Mouse (Mus musculus) thymus, postnatal 14 days (tissue): ENCODE measurements around the gene Ccr7.

Source experiments
- DNase-seq: peaks from one replicate; pipeline ENCODE4 v3.0.0; 2021

The Ccr7 gene

DNA sequence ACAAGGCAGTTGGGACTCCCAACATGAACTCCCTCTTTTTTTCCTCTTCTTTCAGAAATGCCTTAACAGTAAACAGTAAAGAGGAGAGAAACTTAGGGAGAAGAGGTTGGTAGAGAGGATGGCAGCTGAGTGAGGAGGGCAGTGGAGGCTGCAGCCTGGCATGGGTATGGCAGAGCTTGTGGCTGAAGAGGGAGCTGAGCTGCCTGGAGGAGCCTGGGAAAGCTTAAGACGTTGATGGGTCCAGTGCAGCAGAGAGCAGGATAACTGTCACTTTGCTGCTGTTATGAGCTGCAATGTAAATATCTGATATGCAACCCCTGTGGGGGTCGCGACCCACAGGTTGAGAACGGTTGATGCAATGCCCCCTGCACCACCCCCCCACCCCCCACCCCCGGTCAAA, 42.2 kb downstream of the Ccr7 start:
- no peak for DNase-seq

DNA sequence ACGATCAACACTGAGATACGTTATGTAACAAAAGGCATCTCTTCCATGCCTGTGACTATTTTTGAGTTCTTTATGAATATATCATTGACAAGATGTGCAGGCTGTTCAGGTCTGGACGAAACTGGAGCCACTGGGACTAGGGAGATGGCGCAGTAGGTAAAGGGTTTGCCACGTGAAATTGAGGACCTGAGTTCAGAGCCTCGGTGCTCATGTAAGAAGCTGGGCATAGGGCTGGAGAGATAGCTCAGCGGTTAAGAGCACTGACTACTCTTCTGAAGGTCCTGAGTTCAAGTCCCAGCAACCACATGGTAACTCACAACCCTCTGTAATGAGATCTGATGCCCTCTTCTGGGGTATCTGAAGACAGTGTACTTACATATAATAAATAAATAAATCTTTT, 43.2 kb downstream of the Ccr7 start:
- DNase-seq: no peak

DNA sequence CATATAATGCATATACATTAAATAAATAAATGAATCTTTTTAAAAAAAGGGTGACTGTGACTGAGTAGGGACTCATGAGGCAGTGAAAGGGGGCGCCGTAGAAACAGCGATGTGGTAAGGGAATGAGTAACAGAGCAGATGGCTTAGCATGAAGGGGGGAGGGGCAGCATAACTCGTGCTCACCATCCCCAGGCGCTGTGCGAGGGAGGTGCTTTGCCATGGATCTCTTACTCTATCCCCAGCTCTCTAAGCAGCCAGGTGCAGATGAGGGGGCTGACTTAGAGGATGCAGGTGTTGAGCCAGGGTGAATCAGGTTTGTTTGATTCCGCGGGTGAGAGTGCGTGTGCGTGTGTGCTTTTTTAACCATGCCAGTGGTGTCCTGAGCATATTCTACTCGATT, 43.7 kb downstream of the Ccr7 start:
- DNase-seq: peak; percentile 82

DNA sequence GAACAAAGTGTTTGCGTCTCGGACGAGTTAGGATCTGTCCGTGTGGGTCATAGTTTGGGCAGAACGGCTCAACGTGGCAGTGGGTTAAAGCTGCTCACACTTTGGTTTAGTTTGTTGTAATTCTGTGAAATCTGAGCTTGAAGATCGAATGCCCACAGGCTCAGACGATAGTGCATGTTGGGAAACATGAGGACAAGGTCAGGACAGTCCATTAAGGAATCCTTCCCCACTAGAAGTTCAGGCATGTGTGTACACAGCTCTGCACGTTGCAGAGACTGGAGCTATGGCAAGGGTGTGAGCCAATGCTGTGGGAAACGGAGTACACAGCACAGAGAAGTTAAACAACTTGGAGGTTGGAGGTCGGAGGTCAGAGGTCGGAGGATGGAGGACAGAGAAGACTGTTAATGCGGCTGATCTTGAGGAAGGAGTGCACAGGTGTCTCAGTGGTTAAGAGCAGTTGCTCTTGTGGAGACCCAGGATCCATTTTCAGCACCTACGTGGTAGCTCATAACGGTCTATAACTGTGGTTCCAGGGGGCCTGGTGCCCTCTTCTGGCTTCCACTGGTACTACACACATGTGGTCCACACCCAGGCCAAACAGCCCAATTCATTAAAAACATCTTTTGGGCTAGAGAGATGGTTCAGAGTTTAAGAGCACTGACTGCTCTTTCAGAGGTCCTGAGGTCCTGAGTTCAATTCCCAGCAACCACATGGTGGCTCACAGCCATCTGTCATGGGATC, 44.3 kb downstream of the Ccr7 start:
- peak; percentile 47 for DNase-seq

DNA sequence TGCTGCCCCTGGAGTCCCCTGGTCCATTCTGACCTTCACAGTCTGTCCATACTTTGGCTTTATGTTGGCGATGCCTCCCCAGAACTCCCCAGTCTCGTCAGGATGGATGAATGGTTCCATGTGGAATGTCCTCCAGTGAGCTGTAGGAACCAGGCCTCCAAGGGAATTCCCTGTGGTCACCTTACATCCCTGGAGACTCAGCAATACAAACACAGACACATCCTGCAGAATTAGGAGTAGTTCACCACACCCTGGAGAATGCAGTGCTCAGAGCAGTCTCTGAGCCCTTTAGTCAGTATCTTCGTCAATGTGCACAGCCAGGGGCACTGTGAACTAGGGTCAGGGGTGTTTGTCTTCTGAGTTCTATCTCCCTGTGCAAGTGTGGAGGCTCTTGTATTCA, 46.6 kb downstream of the Ccr7 start:
- no peak for DNase-seq

DNA sequence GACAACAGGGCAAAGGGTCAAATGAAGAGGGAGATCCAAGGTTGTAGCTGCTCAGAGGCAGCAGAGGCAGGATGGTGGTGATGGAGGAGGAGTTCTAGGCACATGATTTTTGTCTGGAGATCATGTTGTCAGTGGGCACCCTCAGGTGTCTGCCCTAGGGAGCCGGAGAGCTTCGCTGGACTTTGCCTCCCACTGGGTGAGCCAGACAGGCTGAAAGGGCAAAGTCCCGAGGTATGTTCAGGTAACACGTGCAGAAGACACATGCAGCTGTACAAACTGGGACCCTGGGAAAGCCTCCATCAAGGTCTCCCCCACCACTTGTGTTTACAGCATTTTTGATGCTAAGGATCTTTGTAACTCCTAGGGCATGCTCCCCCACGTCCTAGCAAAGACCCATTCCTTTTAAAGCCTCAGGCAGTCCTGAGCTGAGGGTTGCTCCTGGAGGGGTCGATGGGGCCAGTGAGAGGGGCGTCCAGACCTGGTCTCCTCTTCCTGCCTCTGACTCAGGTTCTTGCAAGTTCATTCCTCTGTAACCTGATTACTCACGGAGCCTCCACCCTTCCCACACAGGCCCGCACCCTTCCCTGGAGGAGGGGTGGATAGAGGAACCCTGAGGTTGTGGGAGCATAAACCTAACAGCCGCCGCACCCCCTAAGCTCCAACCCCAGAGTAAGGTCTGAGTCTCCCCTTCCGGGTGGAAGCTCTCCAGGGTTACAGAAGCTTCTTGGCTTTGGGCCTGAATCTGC, 48.7 kb downstream of the Ccr7 start:
- DNase-seq: no peak

DNA sequence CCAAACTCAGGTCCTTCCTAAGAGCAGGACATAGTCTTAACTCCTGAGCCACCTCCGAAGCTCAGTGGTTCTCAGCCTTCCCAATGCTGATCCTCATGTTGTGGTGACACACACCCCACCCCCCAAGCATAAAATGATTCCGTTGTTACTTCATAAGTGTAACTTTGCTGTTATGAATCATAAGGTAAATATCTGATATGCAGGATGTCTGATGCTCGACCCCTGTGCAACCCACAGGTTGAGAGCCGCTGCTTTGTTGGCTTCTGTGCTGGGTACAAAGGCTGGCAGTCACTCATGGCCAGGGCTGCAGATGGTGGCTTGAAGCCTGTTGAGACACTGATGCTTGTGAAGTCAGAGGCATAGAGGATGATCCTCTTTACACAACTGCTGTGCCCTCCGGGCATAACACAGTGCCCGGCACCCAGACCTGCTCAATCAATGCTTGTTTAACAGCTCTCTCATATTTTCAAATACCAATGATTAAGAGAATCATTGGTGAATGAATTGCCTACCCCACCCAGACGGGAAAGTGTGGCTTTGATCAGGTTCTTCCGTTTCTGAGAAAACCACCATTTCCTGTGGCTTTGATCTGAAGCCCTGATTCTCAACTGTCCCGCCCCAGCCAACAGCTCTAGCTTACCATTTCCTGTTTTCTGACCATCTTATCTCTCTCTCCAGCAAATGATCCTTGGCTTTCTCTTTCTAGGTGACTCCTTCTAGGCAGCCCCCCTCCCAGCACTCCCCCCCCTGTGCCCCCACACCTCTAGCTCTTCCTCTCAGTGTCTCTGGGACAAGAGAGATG, 50.1 kb downstream of the Ccr7 start:
- DNase-seq: peak; percentile 70

DNA sequence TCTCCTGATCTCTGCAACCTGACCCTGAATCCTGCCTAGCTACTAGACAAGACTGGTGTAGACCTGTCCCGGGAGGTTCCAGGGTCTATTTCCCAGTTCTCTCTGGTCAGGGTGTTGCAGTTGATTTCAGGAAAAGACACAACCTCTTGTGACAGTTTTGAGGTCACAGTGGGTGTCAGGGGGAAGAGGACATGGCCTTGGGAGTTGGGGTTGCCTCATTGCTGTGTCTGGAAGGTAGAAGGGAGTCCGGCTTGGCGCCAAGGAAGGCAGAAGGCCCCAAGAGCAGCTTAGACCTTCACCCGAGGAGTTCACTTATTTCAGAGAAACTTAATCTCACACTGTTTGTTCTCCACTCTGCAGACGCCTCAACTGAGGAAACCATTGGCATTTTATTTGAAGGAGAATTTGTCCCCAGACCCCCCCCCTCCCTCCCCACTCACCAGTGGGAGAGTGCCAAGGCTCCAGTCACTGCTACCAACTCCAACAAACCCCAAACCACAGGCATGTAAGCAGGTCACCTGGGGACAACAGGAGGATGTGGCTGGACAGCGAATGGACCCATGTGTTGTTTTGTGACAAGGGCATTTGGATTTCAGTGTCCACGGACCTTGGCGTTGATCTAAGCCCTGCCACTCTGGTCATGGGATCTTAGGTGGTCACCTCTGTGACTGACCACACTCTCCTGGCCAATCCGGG, 52.2 kb downstream of the Ccr7 start:
- DNase-seq: no peak

DNA sequence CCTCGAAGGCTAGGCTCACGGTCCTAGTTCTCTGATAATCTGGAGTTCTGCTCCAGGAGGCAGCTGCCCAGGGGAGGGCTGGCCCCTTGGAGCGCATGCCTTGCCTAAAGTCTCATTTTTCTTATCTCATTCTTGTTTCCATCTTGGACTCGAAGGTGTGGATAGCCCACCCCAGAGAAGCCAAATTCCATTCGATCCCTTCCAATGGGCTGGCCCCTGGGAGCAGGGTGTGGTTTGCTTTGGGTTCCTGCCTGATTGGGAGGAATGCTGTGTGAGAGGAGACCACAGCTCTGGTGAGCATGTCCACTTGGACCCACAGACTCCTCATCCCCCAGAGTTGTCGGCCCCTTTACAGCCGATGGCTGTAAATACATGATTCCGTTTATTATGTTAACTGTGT, 53.2 kb downstream of the Ccr7 start:
- no peak for DNase-seq

DNA sequence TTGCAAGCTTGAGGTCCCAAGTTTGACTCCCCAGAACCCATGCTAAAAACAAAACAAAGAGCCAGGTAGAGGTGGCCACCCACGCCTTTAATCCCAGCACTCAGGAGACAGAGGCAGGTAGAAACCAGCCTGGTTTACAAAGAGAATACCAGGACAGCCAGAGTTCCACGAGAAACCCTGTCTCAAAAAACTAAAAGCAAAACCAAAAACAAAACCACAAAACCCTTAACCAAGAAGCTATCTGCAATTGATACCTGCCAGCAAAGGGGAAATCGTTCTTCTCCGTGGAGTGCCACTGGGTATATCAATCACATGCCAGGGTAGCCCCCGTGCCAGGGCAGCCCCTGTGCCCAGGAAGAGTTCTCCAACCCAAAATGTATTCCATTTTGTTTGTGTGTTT, 54.7 kb downstream of the Ccr7 start:
- no peak for DNase-seq

DNA sequence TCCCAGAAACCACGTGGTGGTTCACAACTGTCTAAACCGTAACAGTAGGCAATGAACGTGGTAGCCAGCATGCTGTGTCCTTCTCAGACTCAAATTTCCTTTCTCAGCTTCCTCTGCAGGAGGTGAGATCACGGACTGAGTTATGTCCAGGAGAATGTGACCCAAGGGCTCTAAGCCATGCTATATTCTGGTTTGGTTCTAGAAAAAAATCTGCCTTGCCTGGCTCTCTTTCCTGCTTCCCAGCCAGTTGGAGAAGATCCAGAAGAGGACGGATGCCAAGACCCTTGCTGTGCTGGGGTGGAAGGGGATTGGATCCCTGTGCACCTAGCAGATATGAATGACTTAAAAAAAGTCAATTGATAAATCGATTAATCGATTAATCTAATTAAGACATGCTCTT, 55.4 kb downstream of the Ccr7 start:
- DNase-seq: no peak

DNA sequence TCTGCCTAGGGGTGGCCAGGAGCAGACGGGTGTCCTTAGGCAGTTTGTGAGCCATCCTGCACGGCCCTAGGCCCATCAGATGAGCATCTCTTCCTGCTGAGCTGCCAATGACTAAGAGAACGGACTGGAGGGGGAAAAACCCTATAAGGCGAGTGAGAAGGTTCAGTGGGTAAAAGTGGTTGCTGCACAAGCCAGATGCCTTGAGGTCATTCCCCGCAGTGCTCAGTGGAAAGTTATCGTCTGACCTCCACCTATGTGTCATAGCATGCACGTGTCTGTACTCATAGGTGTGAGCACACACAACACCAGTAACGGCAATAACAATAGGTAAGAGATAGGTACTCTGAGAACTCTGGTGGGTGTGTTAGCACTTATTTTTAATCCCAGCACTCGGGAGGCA, 56.0 kb downstream of the Ccr7 start:
- DNase-seq: no peak

DNA sequence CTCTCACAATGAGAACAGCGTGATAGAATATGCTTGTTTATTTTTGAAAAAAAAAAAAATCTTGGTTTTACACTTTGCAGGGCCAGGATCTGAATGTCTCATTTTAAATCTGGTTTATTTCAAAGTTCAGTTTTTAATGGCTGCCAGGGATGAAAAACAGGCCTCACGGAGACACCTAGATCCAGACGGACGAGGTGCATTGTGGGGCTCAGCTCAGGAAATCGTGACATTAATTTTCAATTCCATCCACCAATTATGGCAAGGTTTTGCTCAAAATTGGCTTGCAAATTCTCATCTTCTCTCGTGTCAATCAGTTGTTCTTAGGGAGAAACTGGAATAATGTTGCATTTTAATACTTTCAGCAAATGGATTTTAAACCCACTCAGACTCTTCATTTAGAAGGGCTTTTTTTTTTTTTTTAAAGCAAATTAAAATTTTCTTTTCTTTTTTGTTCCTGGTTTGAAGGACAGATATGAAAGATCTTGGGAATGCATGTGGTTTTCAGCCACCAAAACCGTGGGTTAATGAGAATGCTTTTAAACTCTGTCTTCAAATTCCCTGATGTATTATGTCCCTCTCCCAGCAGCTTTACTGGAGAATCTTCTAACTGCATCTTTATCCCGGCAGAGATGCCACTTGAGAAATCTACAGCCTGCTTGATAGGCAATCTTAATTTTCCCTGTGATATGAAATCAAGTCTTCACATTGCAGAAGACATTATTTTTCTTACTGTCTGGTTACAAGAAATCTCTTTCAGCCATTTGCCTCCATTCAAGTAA, 57.7 kb downstream of the Ccr7 start:
- DNase-seq: no peak

DNA sequence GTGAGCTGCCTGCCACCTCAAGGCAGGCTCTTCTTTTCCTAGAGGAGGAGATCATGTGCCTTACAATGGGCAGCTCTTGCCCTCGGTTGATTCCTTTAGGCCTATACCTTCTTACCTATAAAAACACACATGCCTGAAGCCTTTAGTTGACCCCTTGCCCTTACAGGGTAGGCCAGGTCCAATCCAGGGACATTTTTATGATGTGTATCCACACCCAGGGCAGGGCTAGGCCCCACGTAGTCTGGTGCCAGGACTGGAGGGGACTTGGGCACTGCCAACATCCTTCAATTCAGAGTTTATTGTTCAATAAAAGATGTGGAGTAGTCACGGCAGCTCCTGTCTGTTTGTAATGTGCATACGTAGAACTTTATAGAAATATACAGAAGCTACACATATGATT, 58.5 kb downstream of the Ccr7 start:
- no peak for DNase-seq

DNA sequence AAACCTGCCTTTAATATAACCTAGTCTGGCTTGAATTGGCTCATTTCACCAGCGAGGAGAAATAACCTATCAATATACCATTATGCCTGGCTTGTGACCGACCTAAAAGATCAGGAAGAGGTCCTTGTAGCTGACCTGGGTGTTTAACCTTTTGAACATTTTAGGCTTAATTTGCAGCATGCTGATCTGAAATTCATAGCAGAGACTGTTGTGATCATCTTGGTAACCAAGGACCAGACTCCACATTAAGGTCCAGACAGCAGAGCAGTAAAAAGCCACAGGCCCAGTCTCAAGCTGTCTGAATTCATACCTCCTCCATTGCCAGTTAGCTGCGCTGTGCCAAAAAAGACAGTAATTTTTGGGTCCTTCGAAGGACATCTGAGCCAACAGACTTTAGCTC, 59.1 kb downstream of the Ccr7 start:
- DNase-seq: no peak

DNA sequence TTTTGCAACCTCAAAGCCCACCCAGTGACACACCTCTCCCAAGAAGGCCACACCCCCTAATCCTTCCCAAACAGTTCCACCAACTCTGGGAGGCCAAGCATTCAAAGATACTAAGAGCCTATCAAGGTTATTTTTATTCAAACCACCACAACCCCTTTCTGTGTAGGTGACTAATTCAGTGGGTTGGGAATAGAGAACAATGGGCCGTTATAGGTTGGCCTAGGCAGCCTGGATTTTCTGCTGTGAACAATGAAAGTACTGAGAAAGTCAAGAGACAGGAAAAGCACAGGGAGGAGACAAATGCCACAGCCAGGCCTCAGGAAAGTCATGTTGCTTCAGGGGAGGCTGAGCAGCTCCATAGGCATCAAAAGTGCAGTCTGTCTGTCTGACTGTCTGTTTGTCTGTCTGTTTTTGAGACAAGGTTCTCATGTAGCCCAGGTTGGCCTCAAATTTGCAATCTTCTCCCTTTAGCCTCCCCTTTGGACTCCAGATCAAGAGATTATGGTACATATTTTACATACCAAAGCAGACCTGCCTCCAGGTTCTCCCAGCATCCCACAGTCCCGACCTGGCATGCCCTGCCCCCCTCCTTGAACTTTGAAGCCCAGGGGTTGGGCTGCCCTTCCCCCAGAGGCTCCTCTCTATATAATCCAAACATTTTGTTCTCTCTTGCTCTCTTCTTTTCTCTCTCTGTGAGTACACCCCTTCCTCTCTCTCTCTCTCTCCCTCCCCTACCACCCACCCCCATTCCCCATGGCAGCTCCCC, 59.8 kb downstream of the Ccr7 start:
- no peak for DNase-seq
